Mouse (Mus musculus): Measurements from ENCODE around the gene Cyp4f40. TPM values are rescaled to one million over a fixed set of nuclear protein-coding genes. Genes with fewer than 3 reads are reported as not detected.
"Not testable (repeated sequence)": the region's sequence is repeated elsewhere in the genome, so short reads cannot be mapped to it uniquely, and the experiment has no call there.

The Cyp4f40 gene
- polyA plus RNA-seq, 1 experiment = not detected

- no peak for TF ChIP-seq POLR2A (IDR thresholded peaks at IDR 0.05; ENCODE audit: borderline replicate concordance, insufficient read depth, low read length)
- TF ChIP-seq CTCF (IDR thresholded peaks at IDR 0.05; ENCODE audit: borderline replicate concordance, insufficient read depth, low read depth, low read length) = no peak
- Histone ChIP-seq H3K4me1 (ENCODE audit: control insufficient read depth, insufficient read depth, low read length) (no peaks in the 10 kb centered on the region), H3K4me3 (replicated peaks; ENCODE audit: insufficient read depth, low read depth, low read length) (no peak overlapping the region), H3K27me3 (ENCODE audit: control insufficient read depth, insufficient read depth, low read length) (no peaks in the 10 kb centered on the region), H3K27ac (ENCODE audit: insufficient read depth, low read length) (no peak overlapping the region)
- no peak for DNase-seq
- 31% methylated on average over 21 of the region's 21 CpGs for WGBS
Observed at GRCm38 (mm10) chr17:32676040-32676635, 17.4 kb downstream of the Cyp4f40 start.

- TF ChIP-seq CTCF (IDR thresholded peaks at IDR 0.05; ENCODE audit: borderline replicate concordance, insufficient read depth, low read depth, low read length) (peak; percentile 37; the same call in 1 of the 2 replicates), POLR2A (IDR thresholded peaks at IDR 0.05; ENCODE audit: borderline replicate concordance, insufficient read depth, low read length) (no peak)
- Histone ChIP-seq H3K4me1 (ENCODE audit: control insufficient read depth, insufficient read depth, low read length) (no peaks in the 10 kb centered on the region), H3K27me3 (ENCODE audit: control insufficient read depth, insufficient read depth, low read length) (no peaks in the 10 kb centered on the region), H3K27ac (ENCODE audit: insufficient read depth, low read length) (no peak overlapping the region), H3K4me3 (replicated peaks; ENCODE audit: insufficient read depth, low read depth, low read length) (no peak overlapping the region)
- peak; percentile 5 to 16 for DNase-seq
- WGBS = 4% methylated on average over 2 of the region's 2 CpGs
Observed at GRCm38 (mm10) chr17:32680404-32680803, 21.7 kb downstream of the Cyp4f40 start.

GRCm38 (mm10) chr17:32685048-32685750, 26.5 kb downstream of the Cyp4f40 start, which contains the start of gene Cyp4f15:
Gene Cyp4f15 (plus strand): TSS chr17:32685627.
- TF ChIP-seq CTCF (IDR thresholded peaks at IDR 0.05; ENCODE audit: borderline replicate concordance, insufficient read depth, low read depth, low read length) (no peak), POLR2A (IDR thresholded peaks at IDR 0.05; ENCODE audit: borderline replicate concordance, insufficient read depth, low read length) (no peak)
- H3K4me1 ChIP-seq (ENCODE audit: control insufficient read depth, insufficient read depth, low read length) = no peaks in the 10 kb centered on the region
- WGBS = 15% methylated on average over 7 of the region's 7 CpGs
- DNase-seq = peak; percentile 16 to 40
- no peak within 1 kb of the TSS for H3K4me3 ChIP-seq (replicated peaks; ENCODE audit: insufficient read depth, low read depth, low read length)
- no peak within 1 kb of the TSS for H3K27ac ChIP-seq (ENCODE audit: insufficient read depth, low read length)
- no peaks in the 10 kb centered on the region for H3K27me3 ChIP-seq (ENCODE audit: control insufficient read depth, insufficient read depth, low read length)

- no peak overlapping the region for H3K4me3 ChIP-seq (replicated peaks; ENCODE audit: insufficient read depth, low read depth, low read length)
- H3K27me3 ChIP-seq (ENCODE audit: control insufficient read depth, insufficient read depth, low read length) = no peaks in the 10 kb centered on the region
- no peak overlapping the region for H3K27ac ChIP-seq (ENCODE audit: insufficient read depth, low read length)
- no peak for TF ChIP-seq POLR2A (IDR thresholded peaks at IDR 0.05; ENCODE audit: borderline replicate concordance, insufficient read depth, low read length)
- TF ChIP-seq CTCF (IDR thresholded peaks at IDR 0.05; ENCODE audit: borderline replicate concordance, insufficient read depth, low read depth, low read length) = no peak
- DNase-seq = no peak
- no peaks in the 10 kb centered on the region for H3K4me1 ChIP-seq (ENCODE audit: control insufficient read depth, insufficient read depth, low read length)
- WGBS = 94% methylated on average over 5 of the region's 5 CpGs
Observed at GRCm38 (mm10) chr17:32686722-32687121, 28.0 kb downstream of the Cyp4f40 start.

GRCm38 (mm10) chr17:32690959-32691358, 32.3 kb downstream of the Cyp4f40 start:
- WGBS = 97% methylated on average over 1 of the region's 1 CpGs
- DNase-seq = no peak
- H3K27me3 ChIP-seq (ENCODE audit: control insufficient read depth, insufficient read depth, low read length) = no peaks in the 10 kb centered on the region
- H3K27ac ChIP-seq (ENCODE audit: insufficient read depth, low read length) = no peak overlapping the region
- TF ChIP-seq CTCF (IDR thresholded peaks at IDR 0.05; ENCODE audit: borderline replicate concordance, insufficient read depth, low read depth, low read length) = no peak
- no peak for TF ChIP-seq POLR2A (IDR thresholded peaks at IDR 0.05; ENCODE audit: borderline replicate concordance, insufficient read depth, low read length)
- no peaks in the 10 kb centered on the region for H3K4me1 ChIP-seq (ENCODE audit: control insufficient read depth, insufficient read depth, low read length)
- no peak overlapping the region for H3K4me3 ChIP-seq (replicated peaks; ENCODE audit: insufficient read depth, low read depth, low read length)

- TF ChIP-seq POLR2A (IDR thresholded peaks at IDR 0.05; ENCODE audit: borderline replicate concordance, insufficient read depth, low read length) (no peak), CTCF (IDR thresholded peaks at IDR 0.05; ENCODE audit: borderline replicate concordance, insufficient read depth, low read depth, low read length) (no peak)
- no peaks in the 10 kb centered on the region for H3K27me3 ChIP-seq (ENCODE audit: control insufficient read depth, insufficient read depth, low read length)
- WGBS = 50% methylated on average over 22 of the region's 22 CpGs
- no peaks in the 10 kb centered on the region for H3K4me1 ChIP-seq (ENCODE audit: control insufficient read depth, insufficient read depth, low read length)
- peak; percentile 5 to 8 for DNase-seq
- H3K4me3 ChIP-seq (replicated peaks; ENCODE audit: insufficient read depth, low read depth, low read length) = no peak overlapping the region
- H3K27ac ChIP-seq (ENCODE audit: insufficient read depth, low read length) = no peak overlapping the region
Observed at GRCm38 (mm10) chr17:32702826-32703225, 44.1 kb downstream of the Cyp4f40 start.

- DNase-seq; H3K27ac ChIP-seq (ENCODE audit: insufficient read depth, low read length): not testable (repeated sequence)
Observed at GRCm38 (mm10) chr17:32710541-32710940, 51.8 kb downstream of the Cyp4f40 start.

GRCm38 (mm10) chr17:32722151-32722550, 63.5 kb downstream of the Cyp4f40 start:
- H3K27me3 ChIP-seq (ENCODE audit: control insufficient read depth, insufficient read depth, low read length); DNase-seq; H3K27ac ChIP-seq (ENCODE audit: insufficient read depth, low read length); H3K4me3 ChIP-seq (replicated peaks; ENCODE audit: insufficient read depth, low read depth, low read length); H3K4me1 ChIP-seq (ENCODE audit: control insufficient read depth, insufficient read depth, low read length): not testable (repeated sequence)
- 85% methylated on average over 1 of the region's 1 CpGs for WGBS

More at GRCm38 (mm10) chr17:32710541-32710940, 51.8 kb downstream of the Cyp4f40 start:
- H3K4me1 ChIP-seq (ENCODE audit: control insufficient read depth, insufficient read depth, low read length); H3K27me3 ChIP-seq (ENCODE audit: control insufficient read depth, insufficient read depth, low read length); H3K4me3 ChIP-seq (replicated peaks; ENCODE audit: insufficient read depth, low read depth, low read length): not testable (repeated sequence)

Data from cerebellum, adult 2 months (tissue).